Mouse (Mus musculus) heart, embryonic 15.5 days (tissue): ENCODE data around the gene Zfp28. TPM values are rescaled to one million over a fixed set of nuclear protein-coding genes. Genes with fewer than 3 reads are reported as not detected.
"Not testable (repeated sequence)": the region's sequence is repeated elsewhere in the genome, so short reads cannot be mapped to it uniquely, and the experiment has no call there.

Experiments used
- ATAC-seq: fragments of 200-750 bp; cut with Nextera tagmentation; replicated peaks from 2 replicates; pipeline ENCODE4 v1.8.0; 2017; ENCODE audit warnings: low read depth, moderate TSS enrichment; ENCODE audit not compliant: insufficient number of reproducible peaks, insufficient read depth, low FRiP score
- H3K27ac ChIP-seq: fragments of 300-500 bp; sonication (generic); 2 replicates; pipeline ENCODE4 v1.5.1; 2015; ENCODE audit warnings: mild to moderate bottlenecking, inconsistent platforms
- H3K27me3 ChIP-seq: fragments of 300-500 bp; sonication (generic); 2 replicates; pipeline ENCODE4 v1.6.1; 2015; ENCODE audit warnings: inconsistent platforms
- H3K36me3 ChIP-seq: fragments of 300-500 bp; sonication (generic); 2 replicates; pipeline ENCODE4 v1.6.1; 2015; ENCODE audit warnings: mild to moderate bottlenecking, inconsistent platforms
- H3K4me1 ChIP-seq: fragments of 300-500 bp; sonication (generic); replicated peaks from 2 replicates; pipeline ENCODE4 v1.6.1; 2015; ENCODE audit warnings: inconsistent platforms
- H3K4me2 ChIP-seq: fragments of 300-500 bp; sonication (generic); 2 replicates; pipeline ENCODE4 v1.6.1; 2015; ENCODE audit warnings: inconsistent platforms, mild to moderate bottlenecking, moderate library complexity
- H3K4me3 ChIP-seq: fragments of 300-500 bp; sonication (generic); 2 replicates; pipeline ENCODE4 v1.5.1; 2015; ENCODE audit warnings: mild to moderate bottlenecking, inconsistent platforms
- H3K9ac ChIP-seq: fragments of 300-500 bp; sonication (generic); 2 replicates; pipeline ENCODE4 v1.6.1; 2015; ENCODE audit warnings: mild to moderate bottlenecking, inconsistent platforms
- H3K9me3 ChIP-seq: fragments of 300-500 bp; sonication (generic); replicated peaks from 2 replicates; pipeline ENCODE4 v1.6.1; 2016; ENCODE audit warnings: inconsistent platforms
- WGBS: fragments of 180-500 bp; shearing (Covaris S2); methylation state at CpG from one replicate; pipeline ENCODE4 v1.1.7; 2015; ENCODE audit warnings: mixed read lengths; 5-methylcytosine and 5-hydroxymethylcytosine counted together
- polyA plus RNA-seq: library from polyadenylated mRNA; unstranded; fragments of >200 nt; fragmentation: Nextera tagmentation; extraction: Ambion mirVana; gene quantifications from 2 replicates; pipeline ENCODE4 v1.2.1, GENCODE M21; 2015

The Zfp28 gene
- polyA plus RNA-seq, 1 experiment from 2014 or later, result 8.0 TPM

GRCm38 (mm10) chr7:6367185-6367584 is 15.9 kb upstream of the Zfp28 start:
- WGBS, result 84% methylated on average over 5 of the region's 5 CpGs
- ATAC-seq, result no peak
- Histone ChIP-seq H3K9me3 (no peaks in the 10 kb centered on the region), H3K4me1 (peaks cover 6% of the 10 kb centered on the region), H3K27me3 (no peaks in the 10 kb centered on the region), H3K27ac (no peak overlapping the region), H3K9ac (no peak overlapping the region), H3K36me3 (no peaks in the 10 kb centered on the region), H3K4me2 (no peak overlapping the region), H3K4me3 (no peak overlapping the region)

- H3K9ac ChIP-seq, H3K27ac ChIP-seq, H3K4me1 ChIP-seq, H3K9me3 ChIP-seq, H3K4me2 ChIP-seq, H3K36me3 ChIP-seq, H3K27me3 ChIP-seq, ATAC-seq, H3K4me3 ChIP-seq: not testable (repeated sequence)
- WGBS, result 77% methylated on average over 5 of the region's 5 CpGs
Measured at GRCm38 (mm10) chr7:6368146-6368545, 14.9 kb upstream of the Zfp28 start.

GRCm38 (mm10) chr7:6369460-6369859 is 13.6 kb upstream of the Zfp28 start:
- no peak for ATAC-seq
- Histone ChIP-seq H3K9me3 (no peaks in the 10 kb centered on the region), H3K9ac (no peak overlapping the region), H3K27ac (no peak overlapping the region), H3K4me1 (no peaks in the 10 kb centered on the region), H3K4me3 (no peak overlapping the region), H3K27me3 (no peaks in the 10 kb centered on the region), H3K36me3 (no peaks in the 10 kb centered on the region), H3K4me2 (no peak overlapping the region)
- 81% methylated on average over 3 of the region's 3 CpGs for WGBS

GRCm38 (mm10) chr7:6372993-6373392 is 10.1 kb upstream of the Zfp28 start:
- no peak overlapping the region for H3K9ac ChIP-seq
- WGBS, result 86% methylated on average over 3 of the region's 3 CpGs
- H3K36me3 ChIP-seq, result no peaks in the 10 kb centered on the region
- H3K27ac ChIP-seq, result no peak overlapping the region
- no peak overlapping the region for H3K4me3 ChIP-seq
- H3K9me3 ChIP-seq, result no peaks in the 10 kb centered on the region
- H3K4me2 ChIP-seq, result no peak overlapping the region
- no peaks in the 10 kb centered on the region for H3K27me3 ChIP-seq
- ATAC-seq, result no peak
- H3K4me1 ChIP-seq, result no peaks in the 10 kb centered on the region

- H3K27ac ChIP-seq, result no peak overlapping the region
- ATAC-seq, result no peak
- H3K27me3 ChIP-seq, result no peaks in the 10 kb centered on the region
- H3K9ac ChIP-seq, result no peak overlapping the region
- H3K9me3 ChIP-seq, result no peaks in the 10 kb centered on the region
- H3K4me3 ChIP-seq, result no peak overlapping the region
- 77% methylated on average over 8 of the region's 8 CpGs for WGBS
- H3K36me3 ChIP-seq, result no peaks in the 10 kb centered on the region
- no peak overlapping the region for H3K4me2 ChIP-seq
- peaks cover 7% of the 10 kb centered on the region for H3K4me1 ChIP-seq
Measured at GRCm38 (mm10) chr7:6378441-6378840, 4.7 kb upstream of the Zfp28 start.

GRCm38 (mm10) chr7:6381431-6381830 is 1.7 kb upstream of the Zfp28 start:
- Histone ChIP-seq H3K9ac (no peak overlapping the region), H3K27me3 (no peaks in the 10 kb centered on the region), H3K4me1 (peaks cover 15% of the 10 kb centered on the region), H3K4me3 (no peak overlapping the region), H3K9me3 (no peaks in the 10 kb centered on the region), H3K4me2 (no peak overlapping the region), H3K36me3 (no peaks in the 10 kb centered on the region), H3K27ac (no peak overlapping the region)
- WGBS, result 82% methylated on average over 2 of the region's 2 CpGs
- ATAC-seq, result no peak

GRCm38 (mm10) chr7:6384011-6384410 is 916 bp downstream of the Zfp28 start:
- no peak for ATAC-seq
- Histone ChIP-seq H3K4me2 (peak overlapping the region; percentile 82), H3K4me1 (peaks cover 15% of the 10 kb centered on the region), H3K9ac (no peak overlapping the region), H3K27ac (0 out of 2 replicates have a peak overlapping the region, but pooled peaks have one; percentile 58), H3K9me3 (no peaks in the 10 kb centered on the region), H3K4me3 (peak overlapping the region; percentile 70), H3K27me3 (no peaks in the 10 kb centered on the region), H3K36me3 (no peaks in the 10 kb centered on the region)
- 58% methylated on average over 8 of the region's 8 CpGs for WGBS

GRCm38 (mm10) chr7:6386995-6387394 is 3.9 kb downstream of the Zfp28 start:
- no peaks in the 10 kb centered on the region for H3K27me3 ChIP-seq
- ATAC-seq, result no peak
- H3K36me3 ChIP-seq, result peaks cover 22% of the 10 kb centered on the region
- H3K4me1 ChIP-seq, result peaks cover 15% of the 10 kb centered on the region
- no peak overlapping the region for H3K27ac ChIP-seq
- WGBS, result 87% methylated on average over 8 of the region's 8 CpGs
- no peak overlapping the region for H3K4me3 ChIP-seq
- H3K9me3 ChIP-seq, result no peaks in the 10 kb centered on the region
- no peak overlapping the region for H3K9ac ChIP-seq
- no peak overlapping the region for H3K4me2 ChIP-seq

GRCm38 (mm10) chr7:6388971-6389370 is 5.9 kb downstream of the Zfp28 start:
- Histone ChIP-seq H3K4me2 (no peak overlapping the region), H3K36me3 (peaks cover 41% of the 10 kb centered on the region), H3K27ac (no peak overlapping the region), H3K9me3 (no peaks in the 10 kb centered on the region), H3K4me3 (no peak overlapping the region), H3K4me1 (peaks cover 4% of the 10 kb centered on the region; the same call in 1 of the 2 replicates), H3K27me3 (no peaks in the 10 kb centered on the region), H3K9ac (no peak overlapping the region)
- ATAC-seq, result no peak
- 81% methylated on average over 5 of the region's 5 CpGs for WGBS

GRCm38 (mm10) chr7:6389449-6389848 is 6.4 kb downstream of the Zfp28 start:
- Histone ChIP-seq H3K9ac (no peak overlapping the region), H3K4me2 (no peak overlapping the region), H3K36me3 (peaks cover 45% of the 10 kb centered on the region), H3K4me3 (no peak overlapping the region), H3K27ac (no peak overlapping the region), H3K9me3 (no peaks in the 10 kb centered on the region), H3K4me1 (peaks cover 1% of the 10 kb centered on the region; the same call in 1 of the 2 replicates), H3K27me3 (no peaks in the 10 kb centered on the region)
- no peak for ATAC-seq
- WGBS, result 61% methylated on average over 5 of the region's 5 CpGs

- 25% methylated on average over 25 of the region's 25 CpGs for WGBS
- 0 out of 2 replicates have a peak, but pooled peaks have one; percentile 58 for ATAC-seq
- Histone ChIP-seq H3K4me3 (peak within 1 kb of the TSS; percentile 57), H3K9ac (peak within 1 kb of the TSS; percentile 49), H3K27me3 (no peaks in the 10 kb centered on the region), H3K27ac (no peak within 1 kb of the TSS), H3K4me2 (peak within 1 kb of the TSS; percentile 80), H3K9me3 (no peaks in the 10 kb centered on the region), H3K4me1 (0 out of 2 replicates have a peak, but pooled peaks cover 3% of the 10 kb centered on the region), H3K36me3 (peaks cover 23% of the 10 kb centered on the region)
Measured at GRCm38 (mm10) chr7:6397996-6398975, 15.2 kb downstream of the Zfp28 start, which contains the start of gene Smim17. Gene Smim17, plus strand, starts transcription at chr7:6398715.
